Mouse (Mus musculus) MEL (cell line): ENCODE data around the gene Gm3488. TPM values are rescaled to one million over a fixed set of nuclear protein-coding genes. Genes with fewer than 3 reads are reported as not detected.
"Not testable (repeated sequence)": the region's sequence is repeated elsewhere in the genome, so short reads cannot be mapped to it uniquely, and the experiment has no call there.

Experiments
- DNase-seq: peaks from one replicate; pipeline ENCODE4 v3.0.0; 2011; ENCODE audit warnings: low read depth, low spot score
- H3K27ac ChIP-seq: 2 replicates; pipeline ENCODE4 v1.5.1; 2012; ENCODE audit warnings: low read depth, mild to moderate bottlenecking, control low read depth, low read length, moderate library complexity; ENCODE audit not compliant: control insufficient read depth
- H3K27me3 ChIP-seq, 2 experiments: fragments of 150-350 bp in 1 of 2; sonication (generic) in 1 of 2; 2 replicates each; pipeline ENCODE4 v1.6.1; 2012; ENCODE audit warnings: low read length in 2 of 2, mild to moderate bottlenecking in 2 of 2, improper control_type of control experiment in 1 of 2, moderate library complexity in 1 of 2; ENCODE audit not compliant: insufficient read depth in 2 of 2, control insufficient read depth in 1 of 2
- H3K36me3 ChIP-seq, 2 experiments: 2 replicates each; pipeline ENCODE4 v1.6.1; 2012 to 2014; ENCODE audit warnings: low read length in 2 of 2, improper control_type of control experiment in 1 of 2, inconsistent platforms in 1 of 2, mild to moderate bottlenecking in 1 of 2; ENCODE audit not compliant: insufficient read depth in 2 of 2, control insufficient read depth in 1 of 2
- H3K4me1 ChIP-seq, 2 experiments: fragments of 150-350 bp in 1 of 2; sonication (generic) in 1 of 2; 2 replicates each; pipeline ENCODE4 v1.6.1; 2012; ENCODE audit warnings: low read length in 2 of 2, improper control_type of control experiment in 1 of 2, mild to moderate bottlenecking in 1 of 2; ENCODE audit not compliant: insufficient read depth in 2 of 2, control insufficient read depth in 1 of 2
- H3K4me3 ChIP-seq, 2 experiments: fragments of 150-350 bp in 1 of 2; sonication (generic) in 1 of 2; 2 replicates each; pipeline ENCODE4 v1.5.1; 2012; ENCODE audit warnings: low read depth in 2 of 2, low read length in 2 of 2, mild to moderate bottlenecking in 2 of 2, moderate library complexity in 2 of 2, control low read depth in 1 of 2, improper control_type of control experiment in 1 of 2; ENCODE audit not compliant: control insufficient read depth in 1 of 2, insufficient read depth in 1 of 2
- H3K79me2 ChIP-seq: 2 replicates; pipeline ENCODE4 v1.6.1; 2012; ENCODE audit warnings: mild to moderate bottlenecking, low read length, moderate library complexity; ENCODE audit not compliant: control insufficient read depth, poor library complexity, insufficient read depth
- H3K9ac ChIP-seq: 2 replicates; pipeline ENCODE4 v1.6.1; 2012; ENCODE audit warnings: low read depth, mild to moderate bottlenecking, control low read depth, low read length, moderate library complexity; ENCODE audit not compliant: control insufficient read depth, poor library complexity, severe bottlenecking
- H3K9me3 ChIP-seq: fragments of 150-350 bp; sonication (generic); replicated peaks from 2 replicates; pipeline ENCODE4 v1.6.1; 2012; ENCODE audit warnings: mild to moderate bottlenecking, low read length, improper control_type of control experiment, moderate library complexity; ENCODE audit not compliant: insufficient read depth
- polyA plus RNA-seq, 2 experiments: library from polyadenylated mRNA; stranded (reverse) in 1 of 2; unstranded in 1 of 2; fragments of >175 nt in 1 of 2; fragments of >200 nt in 1 of 2; gene quantifications; 2 replicates each; pipeline versions ENCODE4 v1.2.1 to v1.2.4; 2012; ENCODE audit warnings: low replicate concordance in 2 of 2, low read depth in 1 of 2; ENCODE audit not compliant: insufficient read length in 2 of 2, insufficient read depth in 1 of 2, missing spikeins in 1 of 2
- total RNA-seq: library from RNA; depleted of rRNA; stranded (reverse); fragments of 300-350 nt; gene quantifications from 2 replicates; pipeline ENCODE4 v1.2.3, GENCODE M21; 2012; rRNA removed

The Gm3488 gene
- total RNA-seq (not detected in 2 replicates), polyA plus RNA-seq (not detected)

GRCm38 (mm10) chr14:5501374-5501773 lies at the start of gene Gm3488:
TSS of gene Gm3488 (plus strand) at chr14:5501674.
- not testable (repeated sequence) for H3K9me3 ChIP-seq, H3K27me3 ChIP-seq, H3K4me1 ChIP-seq, H3K9ac ChIP-seq, H3K79me2 ChIP-seq, H3K27ac ChIP-seq, DNase-seq, H3K4me3 ChIP-seq, H3K36me3 ChIP-seq

GRCm38 (mm10) chr14:5455367-5455766 lies 46.1 kb upstream of the Gm3488 start, which contains the start of gene Gm3194:
TSS of gene Gm3194 (minus strand) at chr14:5455467.
- H3K4me3 ChIP-seq, H3K79me2 ChIP-seq, H3K36me3 ChIP-seq, H3K27me3 ChIP-seq, H3K27ac ChIP-seq, H3K9me3 ChIP-seq, H3K4me1 ChIP-seq, DNase-seq, H3K9ac ChIP-seq: not testable (repeated sequence)

GRCm38 (mm10) chr14:5460469-5460868 lies 41.0 kb upstream of the Gm3488 start:
- not testable (repeated sequence) for H3K9me3 ChIP-seq, H3K36me3 ChIP-seq, H3K4me1 ChIP-seq

GRCm38 (mm10) chr14:5477730-5478129 lies 23.7 kb upstream of the Gm3488 start, which contains the start of gene Gm8246:
TSS of gene Gm8246 (minus strand) at chr14:5477830.
- not testable (repeated sequence) for H3K36me3 ChIP-seq, H3K27ac ChIP-seq, H3K9me3 ChIP-seq, H3K9ac ChIP-seq, DNase-seq, H3K27me3 ChIP-seq, H3K79me2 ChIP-seq, H3K4me1 ChIP-seq, H3K4me3 ChIP-seq

More at GRCm38 (mm10) chr14:5460469-5460868, 41.0 kb upstream of the Gm3488 start:
- not testable (repeated sequence) for H3K27ac ChIP-seq, H3K9ac ChIP-seq, H3K4me3 ChIP-seq, DNase-seq, H3K79me2 ChIP-seq, H3K27me3 ChIP-seq

- not testable (repeated sequence) for H3K27ac ChIP-seq, H3K4me3 ChIP-seq, H3K27me3 ChIP-seq, H3K9me3 ChIP-seq, DNase-seq, H3K4me1 ChIP-seq, H3K79me2 ChIP-seq, H3K36me3 ChIP-seq, H3K9ac ChIP-seq
Observed at GRCm38 (mm10) chr14:5483907-5484306, 17.6 kb upstream of the Gm3488 start, which contains the start of gene Gm3187. TSS of gene Gm3187 (plus strand) at chr14:5484207.

GRCm38 (mm10) chr14:5538196-5538595 lies 36.7 kb downstream of the Gm3488 start, which contains the start of gene Gm3532:
TSS of gene Gm3532 (plus strand) at chr14:5538496.
- not testable (repeated sequence) for H3K9ac ChIP-seq, H3K27ac ChIP-seq, H3K9me3 ChIP-seq, H3K27me3 ChIP-seq, DNase-seq, H3K36me3 ChIP-seq, H3K79me2 ChIP-seq, H3K4me3 ChIP-seq, H3K4me1 ChIP-seq
